Mouse (Mus musculus) olfactory bulb, adult 2 months (tissue): ENCODE data around the gene Arl5c.

Source experiments
- CTCF ChIP-seq: fragments of 200-500 bp; IDR thresholded peaks from 2 replicates; pipeline ENCODE4 v1.5.1; 2012; ENCODE audit warnings: low read depth, mild to moderate bottlenecking, low read length, moderate library complexity; ENCODE audit not compliant: insufficient read depth
- POLR2A ChIP-seq: fragments of 200-500 bp; IDR thresholded peaks from 2 replicates; pipeline ENCODE4 v1.6.1; 2012; ENCODE audit warnings: mild to moderate bottlenecking, low read depth, low read length, moderate library complexity; ENCODE audit not compliant: insufficient read depth

DNA sequence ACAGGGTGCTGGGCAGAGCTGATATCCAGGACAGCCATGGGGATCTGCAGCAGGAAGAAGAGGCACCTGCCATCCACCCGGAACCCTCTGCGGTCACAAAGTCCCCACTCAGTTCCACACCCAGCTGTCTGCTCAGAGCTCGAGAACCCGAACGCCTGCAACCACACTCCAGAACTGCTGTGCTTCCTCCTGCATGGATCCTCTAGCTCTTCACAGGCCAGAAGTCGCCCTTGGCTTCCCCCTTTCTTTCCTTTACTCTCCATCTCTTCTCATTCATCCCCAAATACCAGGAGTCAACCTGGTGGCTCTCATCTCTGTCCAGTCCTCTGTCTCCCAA, 42.1 kb downstream of the Arl5c start:
- TF ChIP-seq CTCF, result no peak
- TF ChIP-seq POLR2A, result no peak
